Mouse (Mus musculus): ENCODE measurements around the gene Gm10912. TPM values are rescaled to one million over a fixed set of nuclear protein-coding genes. Genes with fewer than 3 reads are reported as not detected.
"Not testable (repeated sequence)": the region's sequence is repeated elsewhere in the genome, so short reads cannot be mapped to it uniquely, and the experiment has no call there.

Gene Gm10912
- polyA plus RNA-seq, 1 experiment from 2014 or later = not detected

- no peak overlapping the region for H3K9ac ChIP-seq (replicated peaks)
- ATAC-seq (ENCODE audit: insufficient number of reproducible peaks, insufficient read depth, low FRiP score, low TSS enrichment, low read depth) = no peak
- no peaks in the 10 kb centered on the region for H3K36me3 ChIP-seq
- no peak overlapping the region for H3K4me2 ChIP-seq
- H3K9me3 ChIP-seq = no peaks in the 10 kb centered on the region
- H3K27ac ChIP-seq = no peak overlapping the region; the same call in 1 of the 2 replicates
- H3K27me3 ChIP-seq = no peaks in the 10 kb centered on the region
- 42% methylated on average over 3 of the region's 3 CpGs for WGBS
- H3K4me1 ChIP-seq (replicated peaks) = peaks cover 12% of the 10 kb centered on the region
- no peak overlapping the region for H3K4me3 ChIP-seq (replicated peaks)
Observed at GRCm38 (mm10) chr2:104098529-104099230, 33.1 kb downstream of the Gm10912 start.

GRCm38 (mm10) chr2:104099231-104099585, 33.6 kb downstream of the Gm10912 start:
- Histone ChIP-seq H3K9me3 (no peaks in the 10 kb centered on the region), H3K36me3 (no peaks in the 10 kb centered on the region), H3K4me2 (no peak overlapping the region), H3K4me1 (replicated peaks) (peaks cover 12% of the 10 kb centered on the region), H3K9ac (replicated peaks) (no peak overlapping the region), H3K4me3 (replicated peaks) (no peak overlapping the region), H3K27ac (no peak overlapping the region), H3K27me3 (no peaks in the 10 kb centered on the region)
- no peak for ATAC-seq (ENCODE audit: insufficient number of reproducible peaks, insufficient read depth, low FRiP score, low TSS enrichment, low read depth)
- 91% methylated on average over 2 of the region's 2 CpGs for WGBS

- H3K27ac ChIP-seq = no peak overlapping the region
- 61% methylated on average over 1 of the region's 1 CpGs for WGBS
- no peaks in the 10 kb centered on the region for H3K27me3 ChIP-seq
- no peak overlapping the region for H3K4me3 ChIP-seq (replicated peaks)
- no peaks in the 10 kb centered on the region for H3K9me3 ChIP-seq
- no peak overlapping the region for H3K9ac ChIP-seq (replicated peaks)
- no peak overlapping the region for H3K4me2 ChIP-seq
- no peak for ATAC-seq (ENCODE audit: insufficient number of reproducible peaks, insufficient read depth, low FRiP score, low TSS enrichment, low read depth)
- no peaks in the 10 kb centered on the region for H3K36me3 ChIP-seq
- peaks cover 12% of the 10 kb centered on the region for H3K4me1 ChIP-seq (replicated peaks)
Observed at GRCm38 (mm10) chr2:104099946-104100345, 34.3 kb downstream of the Gm10912 start.

- H3K27ac ChIP-seq = no peak overlapping the region
- H3K4me2 ChIP-seq = no peak overlapping the region
Observed at GRCm38 (mm10) chr2:104104800-104105199, 39.2 kb downstream of the Gm10912 start.

GRCm38 (mm10) chr2:104109021-104109420, 43.4 kb downstream of the Gm10912 start:
- not testable (repeated sequence) for H3K27me3 ChIP-seq; H3K4me2 ChIP-seq; H3K4me1 ChIP-seq (replicated peaks); H3K27ac ChIP-seq; H3K4me3 ChIP-seq (replicated peaks); H3K36me3 ChIP-seq; H3K9me3 ChIP-seq; H3K9ac ChIP-seq (replicated peaks); ATAC-seq (ENCODE audit: insufficient number of reproducible peaks, insufficient read depth, low FRiP score, low TSS enrichment, low read depth)
- 52% methylated on average over 2 of the region's 2 CpGs for WGBS

More at GRCm38 (mm10) chr2:104104800-104105199, 39.2 kb downstream of the Gm10912 start:
- H3K4me1 ChIP-seq (replicated peaks) = no peaks in the 10 kb centered on the region
- H3K4me3 ChIP-seq (replicated peaks) = no peak overlapping the region
- ATAC-seq (ENCODE audit: insufficient number of reproducible peaks, insufficient read depth, low FRiP score, low TSS enrichment, low read depth) = no peak
- WGBS = 85% methylated on average over 6 of the region's 6 CpGs
- no peaks in the 10 kb centered on the region for H3K27me3 ChIP-seq
- H3K9ac ChIP-seq (replicated peaks) = no peak overlapping the region
- H3K36me3 ChIP-seq = no peaks in the 10 kb centered on the region
- no peaks in the 10 kb centered on the region for H3K9me3 ChIP-seq

GRCm38 (mm10) chr2:104109528-104109927, 43.9 kb downstream of the Gm10912 start:
- Histone ChIP-seq H3K36me3 (no peaks in the 10 kb centered on the region), H3K27ac (no peak overlapping the region), H3K9me3 (no peaks in the 10 kb centered on the region), H3K4me3 (replicated peaks) (no peak overlapping the region), H3K4me1 (replicated peaks) (no peaks in the 10 kb centered on the region), H3K27me3 (no peaks in the 10 kb centered on the region), H3K9ac (replicated peaks) (no peak overlapping the region), H3K4me2 (no peak overlapping the region)
- WGBS = 58% methylated on average over 2 of the region's 2 CpGs
- ATAC-seq (ENCODE audit: insufficient number of reproducible peaks, insufficient read depth, low FRiP score, low TSS enrichment, low read depth) = no peak

- Histone ChIP-seq H3K36me3 (no peaks in the 10 kb centered on the region), H3K27ac (no peak overlapping the region), H3K9me3 (no peaks in the 10 kb centered on the region), H3K4me3 (replicated peaks) (no peak overlapping the region), H3K9ac (replicated peaks) (no peak overlapping the region), H3K4me1 (replicated peaks) (no peaks in the 10 kb centered on the region), H3K27me3 (no peaks in the 10 kb centered on the region), H3K4me2 (no peak overlapping the region)
- 80% methylated on average over 4 of the region's 4 CpGs for WGBS
- no peak for ATAC-seq (ENCODE audit: insufficient number of reproducible peaks, insufficient read depth, low FRiP score, low TSS enrichment, low read depth)
Observed at GRCm38 (mm10) chr2:104110031-104110430, 44.4 kb downstream of the Gm10912 start.

- H3K4me2 ChIP-seq; H3K27me3 ChIP-seq; H3K4me1 ChIP-seq (replicated peaks); ATAC-seq (ENCODE audit: insufficient number of reproducible peaks, insufficient read depth, low FRiP score, low TSS enrichment, low read depth); H3K36me3 ChIP-seq; H3K9ac ChIP-seq (replicated peaks); H3K27ac ChIP-seq; H3K4me3 ChIP-seq (replicated peaks); H3K9me3 ChIP-seq: not testable (repeated sequence)
- WGBS = no CpG with 5 or more reads among the region's 1 CpGs
Observed at GRCm38 (mm10) chr2:104111170-104111797, 45.7 kb downstream of the Gm10912 start.

GRCm38 (mm10) chr2:104113563-104113962, 47.9 kb downstream of the Gm10912 start:
- H3K27me3 ChIP-seq; H3K27ac ChIP-seq; H3K4me2 ChIP-seq; H3K4me3 ChIP-seq (replicated peaks); ATAC-seq (ENCODE audit: insufficient number of reproducible peaks, insufficient read depth, low FRiP score, low TSS enrichment, low read depth); H3K36me3 ChIP-seq; H3K9ac ChIP-seq (replicated peaks); H3K9me3 ChIP-seq; H3K4me1 ChIP-seq (replicated peaks): not testable (repeated sequence)

- Histone ChIP-seq H3K27me3 (no peaks in the 10 kb centered on the region), H3K4me2 (no peak overlapping the region), H3K9ac (replicated peaks) (no peak overlapping the region), H3K9me3 (no peaks in the 10 kb centered on the region), H3K27ac (no peak overlapping the region), H3K4me3 (replicated peaks) (no peak overlapping the region), H3K4me1 (replicated peaks) (no peaks in the 10 kb centered on the region), H3K36me3 (no peaks in the 10 kb centered on the region)
- ATAC-seq (ENCODE audit: insufficient number of reproducible peaks, insufficient read depth, low FRiP score, low TSS enrichment, low read depth) = no peak
- 90% methylated on average over 3 of the region's 3 CpGs for WGBS
Observed at GRCm38 (mm10) chr2:104114898-104115297, 49.3 kb downstream of the Gm10912 start.
